Mouse (Mus musculus) adrenal gland, adult (tissue): ENCODE data around the gene Stk35.
"Not testable (repeated sequence)": the region's sequence is repeated elsewhere in the genome, so short reads cannot be mapped to it uniquely, and the experiment has no call there.

Source experiments
- DNase-seq, 2 experiments: peaks; one replicate each; pipeline ENCODE4 v3.0.0; 2022 to 2023; ENCODE audit warnings: low spot score in 1 of 2; ENCODE audit not compliant: inconsistent age in 2 of 2

The Stk35 gene

DNA sequence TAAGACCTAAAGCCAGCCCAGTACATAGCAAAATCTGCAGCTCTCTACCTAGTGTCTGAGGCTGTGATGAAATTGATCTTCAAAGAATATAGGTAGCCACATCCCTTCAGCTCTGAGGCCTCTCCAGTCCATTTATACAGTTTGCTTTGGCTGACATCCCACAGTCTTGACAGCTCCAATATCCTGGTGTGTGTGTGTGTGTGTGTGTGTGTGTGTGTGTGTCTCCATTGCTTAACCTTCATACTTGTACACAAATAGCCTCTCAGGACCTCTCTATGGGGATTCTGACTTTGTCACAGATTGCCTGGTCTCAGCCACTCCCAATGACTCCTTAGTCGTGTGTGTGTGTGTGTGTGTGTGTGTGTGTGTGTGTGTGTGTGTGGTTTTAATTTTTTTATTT is 33.9 kb downstream of the Stk35 start:
- DNase-seq = no peak

- DNase-seq = peak in 1 of 2 experiments; percentile 18
Observed at GRCm38 (mm10) chr2:129834881-129835280, 34.6 kb downstream of the Stk35 start.

DNA sequence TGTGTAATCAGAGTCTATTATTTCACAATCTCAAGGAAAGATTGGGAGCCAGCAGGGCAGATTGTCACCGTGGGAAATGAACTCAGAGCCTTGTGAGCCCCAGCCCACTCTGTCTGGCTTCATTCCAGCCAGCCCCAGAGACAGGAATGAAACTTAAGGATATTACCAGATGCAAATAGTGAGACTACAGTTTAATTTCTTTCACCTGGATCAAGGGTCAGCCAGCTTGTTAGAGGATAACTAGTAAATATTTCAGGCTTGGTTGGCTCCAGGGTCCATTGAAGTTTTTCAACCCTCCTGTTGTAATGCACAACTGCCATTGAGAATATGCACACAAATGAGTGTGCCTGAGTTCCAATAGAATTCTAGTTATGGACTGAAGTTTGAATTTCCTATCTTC is 36.6 kb downstream of the Stk35 start:
- DNase-seq = no peak

DNA sequence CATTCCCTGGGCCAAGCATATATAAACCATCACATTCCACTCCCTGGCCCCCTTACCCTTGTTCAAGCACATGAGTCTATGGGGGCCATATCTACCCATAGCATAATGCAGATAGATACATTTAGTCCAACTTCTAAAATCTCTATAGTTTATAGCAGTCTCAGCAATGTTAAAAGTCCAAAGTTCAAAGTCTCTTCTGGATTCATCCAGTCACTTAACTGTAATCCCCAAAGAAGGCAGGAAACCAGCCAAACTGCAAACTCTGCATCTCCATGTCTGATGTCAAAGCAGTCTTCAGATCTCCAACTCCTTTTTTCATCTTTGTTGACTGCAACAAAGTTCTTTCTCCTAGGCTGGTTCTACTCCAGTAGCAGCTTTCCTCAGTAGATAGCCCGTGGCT is 38.0 kb downstream of the Stk35 start:
- no peak for DNase-seq

DNA sequence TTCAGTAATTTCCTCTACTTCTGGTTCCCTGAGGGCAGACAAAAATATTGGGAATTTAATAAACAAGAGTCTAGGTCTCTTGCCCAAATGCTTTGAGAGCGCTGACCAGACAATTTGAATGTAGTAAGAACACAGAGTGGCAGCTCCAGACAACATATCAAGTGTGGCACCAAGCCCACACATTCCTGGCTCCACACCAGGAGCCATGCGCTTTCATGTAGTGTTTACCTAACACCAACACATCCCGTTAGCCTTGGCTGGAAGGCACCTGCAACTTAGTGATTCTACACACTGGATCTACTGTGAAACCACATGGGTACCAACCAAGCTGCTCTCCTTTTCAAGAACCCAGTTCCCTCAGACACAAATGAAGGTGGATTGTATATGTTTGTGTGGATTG is 45.5 kb downstream of the Stk35 start:
- no peak for DNase-seq

DNA sequence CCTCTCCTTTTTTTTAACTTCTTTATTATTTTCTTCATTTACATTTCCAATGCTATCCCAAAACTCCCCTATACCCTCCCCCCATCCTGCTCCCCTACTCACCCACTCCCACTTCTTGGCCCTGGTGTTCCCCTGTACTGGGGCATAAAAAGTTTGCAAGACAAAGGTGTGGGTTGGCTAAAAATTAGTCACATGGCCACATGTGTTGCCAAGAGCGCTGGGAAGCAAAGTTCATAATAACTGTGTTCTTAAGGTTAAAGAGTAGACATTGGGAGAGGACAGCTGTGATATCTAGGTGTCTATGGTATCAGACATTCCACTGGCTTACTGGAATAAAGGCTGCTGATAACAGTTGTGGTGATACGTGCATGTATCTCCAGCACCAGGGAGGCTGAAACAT is 46.2 kb downstream of the Stk35 start:
- no peak for DNase-seq

DNA sequence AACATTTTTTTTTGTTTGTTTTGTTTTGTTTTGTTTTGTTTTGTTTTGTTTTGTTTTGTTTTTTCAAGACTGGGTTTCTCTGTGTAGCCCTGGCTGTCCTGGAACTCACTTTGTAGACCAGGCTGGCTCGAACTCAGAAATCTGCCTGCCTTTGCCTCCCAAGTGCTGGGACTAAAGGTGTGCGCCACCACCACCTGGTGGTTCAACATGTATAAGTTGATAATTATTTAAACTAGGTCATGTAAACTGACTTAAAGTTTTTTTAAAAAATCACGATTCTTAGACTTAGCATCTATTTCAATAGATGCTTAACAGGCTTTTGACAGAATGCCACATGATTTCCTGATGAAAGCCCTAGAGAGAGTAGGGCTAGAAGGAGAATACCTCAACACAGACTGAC is 48.8 kb downstream of the Stk35 start:
- DNase-seq = not testable (repeated sequence)

GRCm38 (mm10) chr2:129851512-129851911 is 51.2 kb downstream of the Stk35 start:
- no peak for DNase-seq

DNA sequence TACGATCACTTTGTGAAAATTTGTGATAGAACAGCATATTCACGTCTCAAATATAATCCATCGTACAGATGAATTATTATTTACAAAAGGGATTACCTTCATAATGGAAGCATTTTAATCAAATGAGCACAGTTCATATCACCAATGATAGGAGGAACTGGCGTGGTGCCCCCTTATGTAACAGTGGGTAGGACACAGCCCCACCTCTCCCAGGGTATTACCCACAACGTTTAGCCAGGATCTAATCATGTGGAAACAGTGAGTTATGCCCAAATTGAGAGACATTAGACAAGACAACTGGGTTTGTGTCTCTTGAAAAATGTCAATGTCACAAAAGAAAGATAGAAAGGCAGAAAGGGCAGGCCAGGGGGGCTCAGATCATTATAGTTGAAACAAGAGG is 62.9 kb downstream of the Stk35 start:
- no peak for DNase-seq

DNA sequence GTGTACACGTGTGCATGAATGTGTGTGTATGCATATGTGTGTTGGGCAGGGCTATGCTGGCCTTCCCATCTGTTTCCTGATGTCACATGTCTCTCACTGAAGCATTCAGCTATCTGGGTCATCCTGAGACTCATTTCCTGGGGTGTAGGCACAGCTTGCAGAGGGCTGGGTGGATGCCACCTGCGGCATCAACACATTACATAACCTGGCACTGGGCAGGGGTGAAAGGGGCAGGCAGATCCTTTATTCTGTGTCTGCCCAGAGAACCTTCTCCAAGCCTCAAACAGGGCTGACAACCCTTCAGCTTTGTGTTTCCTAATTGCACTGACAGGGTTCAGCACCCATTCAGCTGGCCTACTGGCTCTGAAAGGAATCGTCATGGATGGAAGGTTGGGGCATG is 64.6 kb downstream of the Stk35 start:
- DNase-seq = peak in 1 of 2 experiments; percentile 32

- no peak for DNase-seq
Observed at GRCm38 (mm10) chr2:129869151-129869550, 68.8 kb downstream of the Stk35 start.

DNA sequence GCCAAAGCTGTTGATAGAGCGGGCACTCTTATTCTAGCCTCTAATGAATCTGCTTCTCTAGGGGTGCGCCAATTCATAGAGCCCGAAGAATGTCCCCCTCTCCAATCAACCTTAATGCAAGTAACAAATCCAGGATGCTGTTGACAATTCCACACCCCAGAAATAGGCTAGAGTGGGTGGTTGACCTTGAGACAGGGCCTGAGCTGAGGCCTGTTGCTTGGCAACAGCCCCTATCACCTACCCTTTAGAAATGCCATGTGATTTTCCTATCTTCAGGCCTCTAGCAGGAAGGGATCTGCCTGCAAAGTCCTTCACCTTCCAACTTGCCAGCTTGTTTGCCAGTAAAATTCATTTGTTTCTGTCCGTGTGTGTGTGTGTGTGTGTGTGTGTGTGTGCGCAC is 70.9 kb downstream of the Stk35 start:
- peak in 1 of 2 experiments; percentile 54 for DNase-seq

- DNase-seq = peak in 1 of 2 experiments; percentile 33
Observed at GRCm38 (mm10) chr2:129872071-129872470, 71.8 kb downstream of the Stk35 start.

GRCm38 (mm10) chr2:129873489-129873888 is 73.2 kb downstream of the Stk35 start:
- peak; percentile 78 to 93 for DNase-seq

- no peak for DNase-seq
Observed at GRCm38 (mm10) chr2:129874084-129874483, 73.8 kb downstream of the Stk35 start.

GRCm38 (mm10) chr2:129874509-129875095 is 74.3 kb downstream of the Stk35 start:
- DNase-seq = peak in 1 of 2 experiments; percentile 53

GRCm38 (mm10) chr2:129876935-129877334 is 76.6 kb downstream of the Stk35 start:
- no peak for DNase-seq

- peak; percentile 53 to 85 for DNase-seq
Observed at GRCm38 (mm10) chr2:129879817-129880216, 79.5 kb downstream of the Stk35 start.

DNA sequence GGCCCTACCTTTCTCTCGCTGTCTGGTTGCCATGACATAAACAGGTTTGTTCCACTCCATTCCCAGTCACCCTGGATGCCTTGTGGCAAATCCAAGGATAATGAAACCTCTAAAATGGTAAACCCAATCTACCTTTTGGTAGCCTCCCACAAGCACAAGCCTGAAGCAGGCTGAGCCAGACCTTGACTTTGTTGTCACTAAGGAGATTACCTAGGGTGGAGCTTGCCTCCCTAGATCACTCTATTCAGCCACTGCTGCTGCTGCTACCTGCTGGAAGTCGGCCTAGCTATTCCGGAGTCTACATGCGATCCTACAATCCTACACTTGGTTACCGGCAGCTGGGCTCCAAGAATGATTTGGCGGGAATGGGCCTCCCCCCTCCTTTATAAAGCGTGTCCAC is 79.9 kb downstream of the Stk35 start:
- no peak for DNase-seq

DNA sequence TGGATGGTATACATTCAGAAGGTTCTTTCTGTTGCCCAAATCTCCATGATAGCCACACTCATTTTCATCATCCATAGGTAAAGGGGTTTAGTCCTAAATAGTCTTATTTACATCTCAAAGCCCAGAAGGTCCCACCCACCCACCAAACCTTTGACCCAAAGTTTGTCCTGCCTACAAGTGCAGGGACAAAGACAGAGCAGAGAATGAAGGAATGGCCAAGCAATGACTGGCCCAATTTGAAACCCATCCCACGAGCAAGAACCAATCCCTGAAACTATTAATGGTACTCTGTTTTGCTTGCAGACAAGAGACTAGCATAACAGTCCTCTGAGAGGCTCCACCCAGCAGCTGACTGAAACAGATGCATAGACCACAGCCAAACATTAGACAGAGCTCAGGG is 81.6 kb downstream of the Stk35 start:
- no peak for DNase-seq
